Mouse (Mus musculus): ENCODE measurements at regions not wholly inside any gene's neighbourhood (a gene's known extent, or its start where the extent isn't known, plus 50 kb on each side); places are given as distances from the start of the nearest gene placed in this dataset.

DNA sequence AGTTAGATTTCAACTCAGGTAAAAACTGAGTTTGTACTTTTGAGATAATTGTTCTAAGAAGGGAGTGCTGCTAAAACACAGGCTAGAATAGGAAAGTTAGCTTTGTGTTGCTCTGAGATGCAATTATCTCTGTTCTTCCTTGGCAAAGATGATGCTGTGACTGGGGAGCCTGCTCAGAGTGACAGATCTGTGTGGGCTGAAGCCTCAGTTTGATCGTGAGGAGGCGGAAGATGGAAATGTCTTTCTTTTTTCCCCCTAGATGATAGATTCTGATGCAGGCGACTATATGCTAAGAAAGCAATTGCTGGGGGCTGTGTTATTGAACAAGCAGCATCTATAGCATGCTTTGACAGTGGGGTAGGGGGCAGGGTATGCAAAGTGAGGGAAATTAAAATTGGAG lies 156.7 kb upstream of the Cypt15 start:
- CTCF ChIA-PET = interaction anchor here (0.6 kb wide), 1 partner anchor 32 kb away, joined by 6 read pairs; no protein-coding TSS in a partner anchor

- CTCF ChIA-PET = no interaction called here
These were observed 116.4 kb upstream of the Cypt15 start for GRCm38 (mm10) chrX:39229683-39230082.

DNA sequence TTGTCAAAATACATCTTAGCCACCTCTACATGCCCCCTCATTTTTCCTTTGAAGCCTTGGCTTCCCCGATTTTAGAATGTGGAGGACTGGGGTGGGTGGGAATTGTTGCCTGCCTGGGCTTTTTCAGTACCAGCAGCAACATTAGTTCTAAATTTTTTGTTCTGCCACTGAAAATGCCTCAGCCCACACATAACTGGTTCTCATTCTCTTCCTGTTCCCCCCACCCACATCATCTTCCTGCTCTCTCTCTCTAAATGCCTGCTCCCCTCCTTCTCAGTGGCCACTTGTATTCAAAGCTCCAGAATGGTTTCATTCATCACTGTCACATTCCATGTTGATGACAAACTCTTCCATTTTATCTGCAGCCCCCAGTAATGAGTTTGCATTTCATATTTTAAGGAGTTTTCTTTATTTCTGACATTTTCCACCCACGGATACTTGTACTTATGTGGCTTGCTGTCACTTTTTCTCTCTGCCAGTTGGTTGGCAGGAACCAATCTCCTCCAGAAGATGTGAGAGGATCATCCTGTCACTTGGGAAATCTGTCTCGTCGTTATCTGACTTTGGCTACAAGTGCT lies 95.8 kb upstream of the Cypt15 start:
- CTCF ChIA-PET = no interaction called here

All from spleen, embryonic (tissue).